Mouse (Mus musculus) layer of hippocampus, postnatal 10 days (tissue): ENCODE measurements at regions not wholly inside any gene's neighbourhood (a gene's known extent, or its start where the extent isn't known, plus 50 kb on each side); places are given as distances from the start of the nearest gene placed in this dataset.
A peak's percentile ranks its signal among the peaks of the same experiment; 100 is the strongest.

ENCODE experiments used
- DNase-seq, 2 experiments: peaks; one replicate each; pipeline ENCODE4 v3.0.0; 2021; ENCODE audit warnings: low spot score in 2 of 2

GRCm38 (mm10) chr1:64298950-64299349, 176.9 kb upstream of the Klf7 start:
- DNase-seq = no peak

GRCm38 (mm10) chr1:64298188-64298587, 176.1 kb upstream of the Klf7 start:
- DNase-seq = no peak

GRCm38 (mm10) chr1:64297343-64297742, 175.3 kb upstream of the Klf7 start:
- no peak for DNase-seq

- DNase-seq = no peak
These were observed 173.4 kb upstream of the Klf7 start for GRCm38 (mm10) chr1:64295512-64295945.

GRCm38 (mm10) chr1:64295051-64295450, 173.0 kb upstream of the Klf7 start:
- no peak for DNase-seq

GRCm38 (mm10) chr1:64288812-64289447, 166.8 kb upstream of the Klf7 start:
- peak; percentile 25 to 49 for DNase-seq

GRCm38 (mm10) chr1:64287068-64287467, 165.0 kb upstream of the Klf7 start:
- DNase-seq = no peak

- no peak for DNase-seq
These were observed 162.6 kb upstream of the Klf7 start for GRCm38 (mm10) chr1:64284656-64285055.

- DNase-seq = no peak
These were observed 153.8 kb upstream of the Klf7 start for GRCm38 (mm10) chr1:64275865-64276264.

- DNase-seq = no peak
These were observed 153.2 kb upstream of the Klf7 start for GRCm38 (mm10) chr1:64275086-64275802.

- DNase-seq = no peak
These were observed 135.2 kb upstream of the Klf7 start for GRCm38 (mm10) chr1:64257237-64257636.

- peak; percentile 30 to 43 for DNase-seq
These were observed 133.6 kb upstream of the Klf7 start for GRCm38 (mm10) chr1:64255554-64256295.

GRCm38 (mm10) chr1:64254673-64255072, 132.6 kb upstream of the Klf7 start:
- DNase-seq = peak; percentile 14 to 29

GRCm38 (mm10) chr1:64253996-64254395, 131.9 kb upstream of the Klf7 start:
- DNase-seq = peak in 1 of 2 experiments; percentile 11

- DNase-seq = no peak
These were observed 120.3 kb upstream of the Klf7 start for GRCm38 (mm10) chr1:64242401-64242800.

- DNase-seq = no peak
These were observed 107.6 kb upstream of the Klf7 start for GRCm38 (mm10) chr1:64229654-64230053.

GRCm38 (mm10) chr1:64226001-64226918, 104.2 kb upstream of the Klf7 start:
- peak; percentile 40 to 57 for DNase-seq

- DNase-seq = peak; percentile 23 to 43
These were observed 102.0 kb upstream of the Klf7 start for GRCm38 (mm10) chr1:64223779-64224687.

- no peak for DNase-seq
These were observed 100.4 kb upstream of the Klf7 start for GRCm38 (mm10) chr1:64222475-64222874.

- DNase-seq = no peak
These were observed 98.4 kb upstream of the Klf7 start for GRCm38 (mm10) chr1:64220486-64220885.
